Comparison of ENCODE assay signal across 9 mouse cellular contexts in genomic region chr6:97759301-97759700, GRCm38 (mm10). TPM values are rescaled to one million over a fixed set of nuclear protein-coding genes. Genes with fewer than 3 reads are reported as not detected.
A peak's percentile ranks its signal among the peaks of the same experiment; 100 is the strongest.
DNase-seq lines count a peak whose midpoint lies in the region; ATAC-seq and TF ChIP-seq lines count a peak whose summit lies in the region.
"Had no signal": no experiment of that assay in that cellular context is flagged by ENCODE, and none has a peak within 500 bp of the region (broad histone marks: within the 10 kb centered on the region; RNA-seq: fewer than 3 reads in every experiment).

No protein-coding gene starts in this region.

- H3K9me3 ChIP-seq in forebrain, embryonic 11.5 days (ENCODE audit: control insufficient read depth, low read length) = no peaks in the 10 kb centered on the region
- no peaks in the 10 kb centered on the region for H3K9me3 ChIP-seq in forebrain, embryonic 15.5 days
- H3K9me3 ChIP-seq in lung, embryonic 16.5 days (ENCODE audit: control insufficient read depth, low read length) = no peaks in the 10 kb centered on the region

- no peak overlapping the region for H3K4me3 ChIP-seq in forebrain, embryonic 11.5 days (ENCODE audit: low read depth, low read length)
- no peak overlapping the region for H3K4me3 ChIP-seq in forebrain, embryonic 15.5 days
- no peak overlapping the region for H3K4me3 ChIP-seq in bone marrow macrophage, adult 2 months (ENCODE audit: insufficient read depth, low read length)
- H3K4me3 ChIP-seq in lung, embryonic 16.5 days (ENCODE audit: low read length) = no peak overlapping the region

- H3K4me1 ChIP-seq in forebrain, embryonic 11.5 days (replicated peaks; ENCODE audit: control insufficient read depth, insufficient read depth, low read length) = peaks cover 2% of the 10 kb centered on the region; the same call in 1 of the 2 replicates
- no peaks in the 10 kb centered on the region for H3K4me1 ChIP-seq in forebrain, embryonic 15.5 days
- 0 out of 2 replicates have a peak, but pooled peaks cover 2% of the 10 kb centered on the region for H3K4me1 ChIP-seq in bone marrow macrophage, adult 2 months (ENCODE audit: control insufficient read depth, insufficient read depth, low read length)
- H3K4me1 ChIP-seq in lung, embryonic 16.5 days (replicated peaks; ENCODE audit: control insufficient read depth, insufficient read depth, low read length) = no peaks in the 10 kb centered on the region

- no peak for TF ChIP-seq POLR2A in bone marrow macrophage, adult 2 months (IDR thresholded peaks at IDR 0.05; ENCODE audit: borderline replicate concordance, low read depth, low read length)

- no peak overlapping the region for H3K4me2 ChIP-seq in forebrain, embryonic 11.5 days (ENCODE audit: low read depth, low read length, severe bottlenecking)
- no peak overlapping the region for H3K4me2 ChIP-seq in forebrain, embryonic 15.5 days (replicated peaks)
- H3K4me2 ChIP-seq in lung, embryonic 16.5 days (ENCODE audit: low read depth, low read length) = no peak overlapping the region

- TF ChIP-seq CTCF in bone marrow macrophage, adult 2 months (IDR thresholded peaks at IDR 0.05; ENCODE audit: low read depth, low read length) = peak; percentile 61

- no peaks in the 10 kb centered on the region for H3K27me3 ChIP-seq in forebrain, embryonic 11.5 days (ENCODE audit: control insufficient read depth, insufficient read depth, low read length)
- H3K27me3 ChIP-seq in forebrain, embryonic 15.5 days = no peaks in the 10 kb centered on the region
- H3K27me3 ChIP-seq in lung, embryonic 16.5 days (ENCODE audit: control insufficient read depth, insufficient read depth, low read depth, low read length) = no peaks in the 10 kb centered on the region

- no peak overlapping the region for H3K9ac ChIP-seq in forebrain, embryonic 11.5 days (ENCODE audit: low read length)
- no peak overlapping the region for H3K9ac ChIP-seq in forebrain, embryonic 15.5 days (replicated peaks)
- H3K9ac ChIP-seq in lung, embryonic 16.5 days (ENCODE audit: low read length) = no peak overlapping the region

- no peak for ATAC-seq in forebrain, embryonic 11.5 days (replicated peaks; ENCODE audit: low FRiP score)
- ATAC-seq in forebrain, embryonic 15.5 days (replicated peaks) = no peak
- peak; percentile 31; the same call in 1 of the 2 replicates for ATAC-seq in lung, embryonic 16.5 days (ENCODE audit: low read depth)

- H3K36me3 ChIP-seq in forebrain, embryonic 11.5 days (ENCODE audit: control insufficient read depth, insufficient read depth, low read length) = no peaks in the 10 kb centered on the region
- no peaks in the 10 kb centered on the region for H3K36me3 ChIP-seq in forebrain, embryonic 15.5 days
- H3K36me3 ChIP-seq in lung, embryonic 16.5 days (ENCODE audit: control insufficient read depth, insufficient read depth, low read length) = no peaks in the 10 kb centered on the region
- H3K36me3 ChIP-seq: G1E had no signal

- peak; percentile 75 for DNase-seq in forebrain, embryonic 11.5 days (ENCODE audit: low spot score)
- peak; percentile 57 for DNase-seq in 416B (ENCODE audit: low read depth)
- peak; percentile 54 for DNase-seq in forelimb bud, embryonic 11.5 days (ENCODE audit: low read depth, low spot score)
- peak; percentile 73 for DNase-seq in kidney, postnatal 14 days
- peak; percentile 10 to 18 for DNase-seq in right cerebral cortex, postnatal 36 days (ENCODE audit: low spot score in 2 of 2)

- no peak overlapping the region for H3K27ac ChIP-seq in forebrain, embryonic 11.5 days (ENCODE audit: low read depth, low read length)
- no peak overlapping the region for H3K27ac ChIP-seq in forebrain, embryonic 15.5 days (replicated peaks)
- no peak overlapping the region for H3K27ac ChIP-seq in bone marrow macrophage, adult 2 months (ENCODE audit: insufficient read depth, low read depth, low read length)
- no peak overlapping the region for H3K27ac ChIP-seq in lung, embryonic 16.5 days (ENCODE audit: low read length)

- WGBS in forebrain, embryonic 11.5 days = 22% methylated on average over 4 of the region's 4 CpGs
- WGBS in forebrain, embryonic 15.5 days = 22% methylated on average over 4 of the region's 4 CpGs
- 9% methylated on average over 4 of the region's 4 CpGs for WGBS in lung, embryonic 16.5 days

RNA-seq across cellular contexts. Expression of gene Mitf, which starts 47.6 kb away (rescaled TPM):
- polyA plus RNA-seq in forebrain, embryonic 11.5 days (2014; fragmentation: Nextera tagmentation; extraction: Ambion mirVana) = 0.79 and 1.7 TPM in 2 replicates
- polyA plus RNA-seq in forebrain, embryonic 15.5 days (2015; fragmentation: Nextera tagmentation; extraction: Ambion mirVana) = 0.96 and 1.9 TPM in 2 replicates
- 48.4 and 52.1 TPM in 2 replicates for polyA plus RNA-seq in bone marrow macrophage, adult 2 months (2012; ENCODE audit: insufficient read depth, insufficient read length, missing spikeins)
- polyA plus RNA-seq in lung, embryonic 16.5 days (2015; fragmentation: Nextera tagmentation; extraction: Ambion mirVana) = 2.3 and 2.4 TPM in 2 replicates
- polyA plus RNA-seq: G1E had no signal

Comparison
In these comparisons a context has a peak if more than half of its experiments do, and no peak if none do; other contexts are left out.
1. DNase-seq: peak in every context shown above with its lines; median percentile 75 in forebrain, embryonic 11.5 days; 73 in kidney, postnatal 14 days; 57 in 416B; 54 in forelimb bud, embryonic 11.5 days; 14 in right cerebral cortex, postnatal 36 days.
2. RNA of gene Mitf, which starts 47.6 kb away (polyA plus RNA-seq): 48.4 to 52.1 TPM in bone marrow macrophage, adult 2 months; 2.3 to 2.4 TPM in lung, embryonic 16.5 days, 0.96 to 1.9 TPM in forebrain, embryonic 15.5 days and 0.79 to 1.7 TPM in forebrain, embryonic 11.5 days; every median in the first group is over 10 times any median in the second.